Mouse (Mus musculus): Measurements from ENCODE around the gene Gm14597. TPM values are rescaled to one million over a fixed set of nuclear protein-coding genes. Genes with fewer than 3 reads are reported as not detected.

Gm14597 gene
- polyA plus RNA-seq (2021; fragmentation: Nextera tagmentation), result 0.34 TPM in 1 of 2 replicates, not detected in the other
- long read RNA-seq, experiment 1, result 0 reads
- long read RNA-seq, experiment 2, result 0 reads

GRCm38 (mm10) chrX:53608879-53609278, at the start of gene Gm14597:
Gene Gm14597, minus strand, starts transcription at chrX:53608979.

GRCm38 (mm10) chrX:53642980-53643961, 34.5 kb upstream of the Gm14597 start, which contains the start of gene Rtl8a:
Gene Rtl8a, minus strand, starts transcription at chrX:53643682.

DNA sequence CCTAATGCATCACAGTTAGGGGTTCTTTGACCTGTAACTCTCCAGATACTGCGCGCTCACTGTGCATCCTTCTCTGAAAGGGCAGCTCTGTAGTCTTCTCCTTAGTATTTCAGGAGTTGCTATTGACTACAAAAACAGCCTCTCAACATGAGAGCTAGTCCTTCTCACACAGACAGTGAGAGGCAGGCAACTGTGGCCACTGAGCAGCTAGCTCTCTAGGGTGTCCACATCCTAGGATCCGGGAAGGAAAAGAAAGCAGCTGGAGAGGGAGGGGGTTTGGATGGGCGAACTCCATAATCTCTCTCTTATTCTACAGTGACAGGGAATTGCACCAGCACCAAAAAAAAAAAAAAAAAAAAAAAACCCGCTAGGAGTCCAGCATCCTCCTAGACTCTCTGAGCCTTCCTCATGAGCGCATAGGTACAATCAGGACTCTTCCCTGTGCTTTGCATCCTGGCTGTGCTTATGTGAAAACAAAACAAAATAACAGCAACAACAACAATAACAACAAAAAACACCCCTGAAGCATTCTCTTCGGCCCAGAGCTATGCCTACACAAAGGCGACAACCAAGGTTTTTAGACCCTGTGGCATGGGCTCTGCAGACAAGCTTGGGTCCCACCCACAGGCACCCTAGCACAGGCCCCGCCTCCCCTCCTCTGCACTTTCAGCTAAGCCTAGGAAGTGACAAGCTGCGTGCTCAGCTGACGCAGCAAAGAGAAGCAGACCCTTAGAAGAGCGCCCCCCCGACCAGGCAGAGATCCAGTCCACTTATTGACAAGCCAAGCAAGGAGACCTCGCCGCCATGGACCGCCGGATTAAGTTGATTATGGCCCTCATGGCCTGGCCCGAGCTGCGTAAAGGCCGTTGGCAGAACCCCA, 1.3 kb downstream of the Gm14597 start, which contains the start of gene Rtl8c:
Gene Rtl8c, plus strand, starts transcription at position 791 of the 880 bp plus-strand sequence.

Other genes starting within 250 kb of the Gm14597 start
- 13.0 and 18.4 TPM in 2 replicates for gene Mospd1, start 238.5 kb downstream of the Gm14597 start, polyA plus RNA-seq (2021; fragmentation: Nextera tagmentation)
- not detected in 2 replicates for gene Etd, start 174.1 kb downstream of the Gm14597 start, polyA plus RNA-seq (2021; fragmentation: Nextera tagmentation)
- gene Rtl8c, start 947 bp downstream of the Gm14597 start, polyA plus RNA-seq (2021; fragmentation: Nextera tagmentation), result 326 and 330 TPM in 2 replicates
- gene Rtl8a, start 34.7 kb upstream of the Gm14597 start, polyA plus RNA-seq (2021; fragmentation: Nextera tagmentation), result 82.4 and 135 TPM in 2 replicates
- 29.4 and 95.4 TPM in 2 replicates for gene Rtl8b, start 61.4 kb upstream of the Gm14597 start, polyA plus RNA-seq (2021; fragmentation: Nextera tagmentation)
- 0.44 and 0.65 TPM in 2 replicates for gene 4930502E18Rik, start 115.8 kb upstream of the Gm14597 start, polyA plus RNA-seq (2021; fragmentation: Nextera tagmentation)
- gene 1700013H16Rik, start 148.9 kb upstream of the Gm14597 start, polyA plus RNA-seq (2021; fragmentation: Nextera tagmentation), result not detected in 2 replicates
- not detected in 2 replicates for gene Zfp36l3, start 167.4 kb upstream of the Gm14597 start, polyA plus RNA-seq (2021; fragmentation: Nextera tagmentation)
- 2.7 and 2.9 TPM in 2 replicates for gene Xlr, start 188.7 kb upstream of the Gm14597 start, polyA plus RNA-seq (2021; fragmentation: Nextera tagmentation)

Measured in left cerebral cortex, adult 6 months (tissue).